Mouse (Mus musculus): ENCODE measurements around the gene Cdyl2.

Cdyl2 gene

DNA sequence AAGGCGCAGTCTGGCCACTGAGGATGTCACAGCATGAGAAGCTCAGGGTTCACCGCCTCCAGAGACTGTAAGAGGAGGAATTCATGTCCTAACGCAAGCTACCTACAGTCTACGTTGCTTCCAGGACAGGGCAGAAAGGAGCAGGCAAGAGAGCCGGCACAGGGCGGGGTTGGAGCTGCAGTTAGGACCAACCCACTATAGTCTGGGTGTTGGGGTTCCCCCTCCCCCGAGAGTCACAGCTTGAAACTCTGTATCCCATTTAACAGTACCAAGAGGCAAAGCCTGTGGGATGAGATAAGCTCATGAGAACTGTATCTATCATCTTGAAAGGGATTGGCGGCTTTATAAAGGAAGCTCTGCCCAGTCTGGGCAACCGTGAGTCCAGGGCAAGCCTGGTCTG is 110.5 kb downstream of the Cdyl2 start:
- no peak for DNase-seq (ENCODE audit: low spot score in 2 of 2)

- no peak for DNase-seq (ENCODE audit: low spot score in 2 of 2)
These were observed 111.4 kb downstream of the Cdyl2 start for GRCm38 (mm10) chr8:116621158-116621961.

- no peak for DNase-seq (ENCODE audit: low spot score in 2 of 2)
These were observed 113.0 kb downstream of the Cdyl2 start for GRCm38 (mm10) chr8:116619686-116620320.

DNA sequence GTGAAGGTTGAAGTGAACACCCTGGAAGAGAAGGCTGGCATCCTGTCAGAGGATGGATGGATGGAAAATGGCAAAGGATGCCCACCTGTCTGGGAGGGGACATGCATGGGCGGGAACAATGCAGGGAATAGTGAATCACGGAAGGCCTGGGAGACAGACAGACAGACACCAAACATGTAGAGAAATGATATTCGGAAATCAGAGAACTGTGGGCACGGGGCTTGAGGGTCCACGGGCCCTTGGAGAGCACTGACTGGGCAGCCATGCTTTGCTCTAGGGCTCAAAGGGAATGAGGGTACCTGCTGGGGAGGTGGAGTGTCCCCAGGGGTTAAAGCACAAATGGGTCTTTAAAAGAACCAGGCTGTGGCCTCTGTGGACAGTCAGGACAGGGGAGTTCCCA is 113.6 kb downstream of the Cdyl2 start:
- no peak for DNase-seq (ENCODE audit: low spot score in 2 of 2)

- no peak for DNase-seq (ENCODE audit: low spot score in 2 of 2)
These were observed 114.0 kb downstream of the Cdyl2 start for GRCm38 (mm10) chr8:116618797-116619196.

DNA sequence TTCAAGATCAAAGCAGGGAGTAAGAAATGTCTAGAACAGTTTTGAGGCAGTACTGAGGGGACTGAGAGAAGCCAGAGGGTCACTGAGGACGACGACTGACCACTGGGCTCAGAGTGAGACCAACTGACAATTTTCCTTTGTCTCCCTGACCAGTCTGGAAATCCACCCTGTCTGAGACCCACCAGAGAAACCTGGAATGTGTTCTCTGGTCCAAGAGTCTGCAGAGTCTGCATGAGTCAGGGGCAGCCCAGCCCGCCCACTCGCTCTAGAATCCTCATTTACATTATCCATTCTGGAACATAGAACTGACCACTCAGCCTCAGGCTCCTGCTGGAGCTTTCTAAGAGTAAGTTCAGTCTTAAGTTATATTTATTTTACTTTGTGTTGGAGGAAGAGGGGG is 114.9 kb downstream of the Cdyl2 start:
- no peak for DNase-seq (ENCODE audit: low spot score in 2 of 2)

DNA sequence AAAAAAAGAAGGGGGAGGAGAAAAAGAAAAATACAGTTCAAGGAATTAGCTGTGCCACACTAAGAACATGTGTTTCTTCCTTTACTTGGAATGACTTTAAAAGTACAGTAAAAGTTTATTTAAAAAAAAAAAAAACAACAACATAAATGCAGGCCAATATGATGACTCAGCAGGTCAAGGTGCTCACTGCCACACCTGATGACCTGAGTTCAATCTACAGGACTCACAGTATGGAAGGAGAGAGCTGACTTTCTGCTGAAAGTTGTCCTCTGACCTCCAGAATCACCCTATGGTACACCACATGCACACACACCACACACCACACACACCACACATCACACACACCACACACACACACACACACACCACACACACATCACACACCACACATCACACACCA is 116.4 kb downstream of the Cdyl2 start:
- no peak for DNase-seq (ENCODE audit: low spot score in 2 of 2)

DNA sequence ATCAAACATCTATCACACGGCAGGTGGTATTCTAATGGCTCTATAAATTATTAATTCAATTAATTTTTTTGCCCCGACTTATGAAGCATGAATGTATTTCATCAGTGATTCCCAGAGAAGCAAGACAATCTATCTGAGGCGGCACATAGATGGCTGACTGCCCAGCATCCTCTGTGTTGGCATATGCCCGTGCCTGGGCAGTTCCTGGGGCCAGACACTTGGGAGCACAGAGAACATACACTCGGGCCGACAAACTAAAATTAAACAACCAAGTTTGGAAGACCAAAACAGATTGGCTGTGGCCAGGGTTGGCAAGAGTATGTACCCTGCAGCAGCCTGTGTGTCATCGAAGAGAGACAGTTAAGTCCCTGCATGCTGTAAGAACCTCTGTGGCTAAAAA is 117.9 kb downstream of the Cdyl2 start:
- DNase-seq (ENCODE audit: low spot score in 2 of 2): no peak

GRCm38 (mm10) chr8:116606171-116606570 is 126.6 kb downstream of the Cdyl2 start:
- DNase-seq (ENCODE audit: low spot score in 2 of 2): no peak

GRCm38 (mm10) chr8:116602806-116603205 is 130.0 kb downstream of the Cdyl2 start:
- no peak for DNase-seq (ENCODE audit: low spot score in 2 of 2)

DNA sequence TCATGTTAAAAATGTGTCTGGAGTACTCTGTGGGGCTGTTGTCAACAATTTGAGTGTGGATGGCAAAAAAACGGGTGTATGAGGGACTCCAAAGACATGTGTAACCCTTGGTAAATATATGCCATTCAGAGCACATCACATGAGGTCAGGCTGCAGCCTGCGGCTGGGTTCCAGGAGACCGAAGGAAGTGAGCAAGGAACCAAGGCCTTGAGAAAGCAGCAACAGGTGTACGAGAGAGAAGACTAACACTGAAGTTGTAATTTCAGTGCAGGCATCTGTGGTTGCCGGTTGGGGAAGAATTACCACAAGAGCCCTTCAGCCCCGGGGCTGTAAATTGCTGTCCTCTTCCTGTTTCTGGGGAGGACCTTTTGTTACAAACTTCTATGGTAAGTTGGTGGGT is 133.1 kb downstream of the Cdyl2 start:
- no peak for DNase-seq (ENCODE audit: low spot score in 2 of 2)

DNA sequence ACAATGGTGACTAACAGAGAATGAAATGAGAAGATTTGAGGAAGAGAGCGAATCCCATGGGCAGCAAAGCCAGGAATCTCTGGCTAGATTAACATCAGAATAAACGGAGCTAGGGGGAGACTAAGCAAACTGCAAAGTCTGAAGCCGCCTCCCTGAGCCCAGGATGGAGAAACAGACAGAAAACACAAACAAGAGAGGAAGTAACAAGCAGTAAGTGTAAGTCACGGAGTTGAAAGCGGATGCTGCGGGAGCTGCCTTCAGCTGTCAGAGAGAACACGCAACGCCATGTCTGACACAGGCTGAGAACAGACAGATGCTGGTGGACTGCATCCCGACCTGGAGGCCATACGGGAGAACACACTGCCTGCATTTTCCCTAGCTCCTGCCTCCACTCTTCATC is 141.6 kb downstream of the Cdyl2 start:
- DNase-seq (ENCODE audit: low spot score in 2 of 2): no peak

GRCm38 (mm10) chr8:116590546-116590945 is 142.2 kb downstream of the Cdyl2 start:
- no peak for DNase-seq (ENCODE audit: low spot score in 2 of 2)

DNA sequence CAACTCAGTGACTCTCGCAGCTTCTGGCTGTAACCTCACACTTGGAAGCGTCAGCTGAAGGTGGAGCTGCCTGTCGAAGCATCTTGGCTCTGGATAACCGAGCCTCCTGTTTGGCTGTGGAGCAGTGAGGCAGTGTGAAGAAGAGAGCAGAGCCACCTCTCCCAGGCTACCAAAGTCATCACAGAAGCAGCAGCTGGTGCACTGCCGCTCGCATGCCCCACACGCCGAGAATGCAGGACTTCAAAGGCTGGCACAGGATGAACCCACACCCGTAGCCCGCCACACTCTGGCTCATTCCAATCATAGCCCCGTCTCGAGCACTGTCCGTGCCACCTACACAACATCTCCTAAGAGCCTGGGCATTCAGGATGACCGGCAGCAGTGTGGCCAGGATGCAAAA is 142.7 kb downstream of the Cdyl2 start:
- no peak for DNase-seq (ENCODE audit: low spot score in 2 of 2)

GRCm38 (mm10) chr8:116587616-116588468 is 144.9 kb downstream of the Cdyl2 start:
- no peak for DNase-seq (ENCODE audit: low spot score in 2 of 2)

GRCm38 (mm10) chr8:116581318-116582019 is 151.3 kb downstream of the Cdyl2 start:
- DNase-seq (ENCODE audit: low spot score in 2 of 2): no peak

- no peak for DNase-seq (ENCODE audit: low spot score in 2 of 2)
These were observed 156.1 kb downstream of the Cdyl2 start for GRCm38 (mm10) chr8:116576732-116577131.

- no peak for DNase-seq (ENCODE audit: low spot score in 2 of 2)
These were observed 159.7 kb downstream of the Cdyl2 start for GRCm38 (mm10) chr8:116573085-116573484.

GRCm38 (mm10) chr8:116552778-116553177 is 180.0 kb downstream of the Cdyl2 start:
- DNase-seq (ENCODE audit: low spot score in 2 of 2): no peak

GRCm38 (mm10) chr8:116552255-116552654 is 180.5 kb downstream of the Cdyl2 start:
- no peak for DNase-seq (ENCODE audit: low spot score in 2 of 2)

DNA sequence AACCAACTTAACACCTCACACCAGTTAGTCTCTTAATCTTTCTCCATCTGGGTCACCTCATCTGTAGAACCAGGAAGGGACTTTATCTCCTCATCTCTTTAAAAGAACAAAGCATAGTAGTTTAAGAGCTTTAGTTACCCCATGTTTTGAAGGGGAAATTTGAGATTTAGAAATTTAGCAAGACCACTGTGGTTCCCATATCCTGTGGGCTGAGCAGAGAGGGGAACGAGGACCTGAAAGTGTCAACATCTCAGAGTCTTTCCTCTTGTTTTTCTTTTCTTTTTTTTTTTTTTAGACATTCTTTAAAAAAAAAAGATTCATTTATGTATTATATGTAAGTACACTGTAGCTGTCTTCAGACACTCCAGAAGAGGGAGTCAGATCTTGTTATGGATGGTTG is 189.4 kb downstream of the Cdyl2 start:
- no peak for DNase-seq (ENCODE audit: low spot score in 2 of 2)

DNA sequence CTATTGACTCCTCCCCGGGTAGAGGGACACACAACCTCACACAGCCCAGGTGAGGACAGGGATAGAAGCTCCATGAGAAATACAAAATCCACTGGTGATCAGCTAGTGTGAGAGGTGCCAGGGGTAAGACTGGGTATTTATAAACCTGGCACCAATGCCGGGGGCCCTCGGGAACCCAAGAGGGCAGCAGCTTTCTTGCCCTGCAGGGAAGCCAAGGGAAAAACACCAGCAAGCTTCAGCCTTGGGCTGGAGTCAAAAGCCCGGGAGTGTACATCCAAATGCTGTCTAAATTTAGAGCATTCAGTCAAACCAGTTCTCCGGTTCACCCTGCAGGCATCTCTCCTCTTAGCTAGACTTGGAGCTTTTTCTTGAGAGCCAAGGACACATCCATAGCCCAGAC is 189.9 kb downstream of the Cdyl2 start:
- no peak for DNase-seq (ENCODE audit: low spot score in 2 of 2)
